Mouse (Mus musculus) layer of hippocampus, postnatal 10 days (tissue): ENCODE results near the gene Noa1. TPM values are rescaled to one million over a fixed set of nuclear protein-coding genes. Genes with fewer than 3 reads are reported as not detected.

Experiments used
- DNase-seq, 2 experiments: peaks; one replicate each; pipeline ENCODE4 v3.0.0; 2021; ENCODE audit warnings: low spot score in 2 of 2
- long read RNA-seq: library from polyadenylated mRNA; stranded (forward); transcript quantifications from one replicate; pipeline ENCODE4 v2.0.0, GENCODE M21; 2023
- total RNA-seq, 2 experiments: library from RNA; stranded (reverse); gene quantifications; 2 replicates each; pipeline ENCODE4 v1.2.3; 2021

Gene Noa1
- 10 to 100 TPM; 24.3 to 29.0 TPM for total RNA-seq
- long read RNA-seq, transcript Noa1-201 (7 exons, 2,288 nt) = major isoform, 29 of 44 reads
- long read RNA-seq, partial matches to known transcripts = 2 of 44 reads
- long read RNA-seq, other reads (novel, unspliced or antisense) = 13 of 44 reads

DNA sequence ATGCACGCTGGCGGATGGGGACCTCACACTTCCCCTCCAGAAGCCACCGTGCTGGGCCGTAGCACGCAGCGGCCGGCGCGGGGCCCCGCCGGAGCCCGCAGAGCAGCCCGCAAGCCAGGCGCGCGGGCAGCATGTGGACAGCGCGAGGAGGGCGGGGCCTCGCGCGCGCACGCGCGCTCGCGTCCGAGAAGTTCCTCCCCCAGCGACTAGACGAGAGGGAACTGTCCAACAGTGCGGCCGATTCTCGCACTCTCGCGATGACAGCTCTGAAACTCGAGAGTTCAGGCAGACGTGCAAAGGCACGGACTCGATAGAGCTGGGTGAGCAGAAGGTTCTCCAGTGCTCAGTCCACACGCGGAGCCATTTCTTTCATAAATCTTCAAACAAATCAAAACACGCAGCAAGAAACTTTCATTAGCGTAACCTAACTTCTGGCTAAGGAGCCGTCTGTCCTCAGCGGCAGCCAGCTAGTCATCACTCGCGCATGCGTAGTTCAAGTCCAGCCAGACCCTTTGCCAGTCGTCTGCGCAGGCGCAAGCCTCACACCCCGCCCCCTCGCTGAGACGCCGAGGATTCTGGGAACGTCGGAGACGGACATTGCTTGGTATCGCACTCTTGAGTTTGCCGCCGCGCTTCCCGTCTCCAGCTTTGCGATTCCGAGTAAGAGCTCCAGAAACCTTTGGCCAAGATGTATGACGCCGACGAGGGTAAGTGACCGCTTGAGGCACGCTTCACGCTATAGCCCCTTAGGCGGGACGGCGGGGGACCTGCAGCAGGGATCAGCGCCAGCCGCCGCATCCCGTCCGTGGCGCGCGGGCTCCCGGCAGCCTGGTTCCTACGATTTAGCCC, at the start of gene Noa1, which contains the start of gene Polr2b:
Noa1 (minus strand) TSS at position 161 of the 849 bp plus-strand sequence.
Polr2b (plus strand) TSS at position 224 of the 849 bp plus-strand sequence.
- peak; percentile 99 to 100 for DNase-seq

DNA sequence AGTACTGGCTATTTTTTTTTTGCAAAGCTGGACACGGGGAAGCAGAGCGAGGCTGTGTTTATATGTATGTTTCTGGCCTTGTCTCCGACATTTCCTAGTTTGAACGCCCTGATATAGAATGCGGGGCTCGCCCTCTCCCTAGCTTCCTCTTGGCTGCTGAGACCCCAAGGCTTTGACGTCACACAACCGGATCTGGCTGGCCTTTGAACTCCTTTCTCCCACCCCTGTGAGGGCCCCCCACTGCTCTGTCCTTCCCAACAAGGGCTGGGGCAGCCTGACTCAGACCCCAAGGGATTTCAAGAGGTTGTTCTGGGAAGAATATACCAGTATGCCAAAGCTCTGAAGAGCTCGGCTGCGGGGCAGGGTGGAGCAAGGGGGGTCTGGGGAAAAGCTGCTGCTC, 48.5 kb upstream of the Noa1 start:
- no peak for DNase-seq

DNA sequence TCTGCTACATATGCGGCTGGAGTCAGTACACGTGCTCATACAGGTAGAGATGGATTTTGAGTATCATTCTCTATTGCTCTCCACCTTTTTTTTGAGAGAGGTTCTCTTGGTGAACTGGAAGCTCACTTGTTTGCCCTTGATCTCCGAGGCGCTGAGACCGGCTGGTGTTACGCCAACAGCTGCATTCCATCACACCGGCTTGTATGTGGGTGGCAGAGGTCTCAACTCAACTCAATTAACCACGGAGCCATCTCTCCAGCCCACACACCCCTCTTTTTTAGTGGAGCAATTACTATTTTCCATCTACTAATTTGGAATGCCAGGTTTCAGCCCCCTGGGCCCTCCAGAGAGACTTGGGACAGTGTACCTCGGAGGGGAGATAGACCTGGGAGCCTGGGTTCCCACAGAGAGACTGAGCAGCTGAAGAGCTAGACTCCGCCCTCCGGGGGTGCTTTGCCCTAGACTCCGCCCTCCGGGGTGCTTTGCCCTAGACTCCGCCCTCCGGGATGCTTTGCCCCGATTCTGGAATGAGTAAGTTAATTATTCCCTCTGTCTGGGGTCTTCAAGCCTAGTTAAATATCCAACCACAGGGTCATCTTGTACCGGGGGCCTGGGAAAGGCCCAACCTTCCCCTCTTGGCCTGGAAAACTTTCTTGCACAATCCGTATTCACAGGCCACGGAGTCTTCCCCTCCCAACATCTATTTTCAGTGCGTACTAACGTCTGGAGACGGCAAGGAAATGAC, 47.7 kb upstream of the Noa1 start:
- peak in 1 of 2 experiments; percentile 37 for DNase-seq

DNA sequence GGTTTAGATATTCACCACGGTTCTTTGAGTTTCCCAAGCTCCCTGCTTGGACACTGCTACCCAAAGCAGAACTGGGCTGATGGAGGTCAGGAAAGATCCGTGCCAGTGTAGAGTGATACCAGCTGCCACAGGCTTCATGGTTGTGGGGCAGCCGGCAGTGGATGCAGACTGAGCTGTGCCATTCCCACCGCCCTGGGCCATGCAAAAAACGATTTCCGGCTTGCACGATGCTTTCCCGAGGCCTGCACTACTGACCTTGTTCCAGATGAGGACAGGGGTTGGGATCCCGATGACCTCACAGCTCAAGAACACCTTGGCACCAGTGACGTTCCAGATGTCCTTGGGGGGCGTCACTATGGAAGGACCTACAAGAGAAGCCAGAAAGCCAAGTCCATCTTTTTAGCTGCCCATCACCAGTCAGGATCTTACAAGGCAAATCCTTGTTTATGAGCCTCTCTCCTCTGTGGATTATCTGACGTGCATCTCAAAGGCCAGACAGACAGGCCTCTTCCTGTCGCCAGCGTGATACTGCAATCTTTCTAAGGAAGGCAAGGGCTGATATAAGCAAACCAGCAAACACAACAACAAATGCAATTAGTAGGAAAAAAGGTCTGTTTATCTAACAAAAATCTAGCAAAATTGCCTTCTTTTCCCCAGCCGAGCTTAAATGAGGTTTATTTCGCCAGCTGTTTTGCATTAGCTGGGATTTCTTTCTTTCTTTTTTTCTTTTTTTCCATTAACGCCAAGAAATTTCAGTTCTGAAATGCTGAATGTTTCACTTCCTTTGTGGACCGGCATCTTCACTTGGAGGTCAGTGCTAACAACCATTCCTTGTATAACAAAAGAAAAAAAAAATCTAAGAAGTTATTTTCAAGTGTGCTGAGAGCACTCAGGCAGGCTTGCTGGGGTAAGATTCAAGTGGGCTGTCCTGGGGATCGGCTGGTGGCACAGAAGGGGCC, 45.7 kb upstream of the Noa1 start:
- DNase-seq = no peak

DNA sequence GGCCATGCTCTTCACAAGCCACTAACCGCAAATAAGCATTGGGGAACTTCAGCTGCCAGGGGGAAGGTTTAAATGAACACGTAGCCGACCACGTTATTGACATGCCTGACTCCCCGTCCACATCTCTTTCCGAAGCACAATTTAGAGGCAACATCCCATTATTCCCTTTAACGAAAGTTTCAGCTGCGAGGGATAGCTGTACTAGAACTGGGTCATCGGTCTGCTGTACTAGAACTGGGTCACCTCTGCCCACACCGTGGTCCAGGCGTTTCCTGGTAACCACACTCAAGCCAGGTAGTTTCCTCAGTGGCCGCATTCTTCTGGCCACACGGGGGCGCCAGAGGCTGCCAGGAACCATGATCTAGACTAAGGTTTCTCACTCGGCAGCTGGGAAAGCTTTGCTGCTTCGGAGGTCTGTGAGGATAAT, 44.5 kb upstream of the Noa1 start:
- DNase-seq = peak; percentile 87 to 91

DNA sequence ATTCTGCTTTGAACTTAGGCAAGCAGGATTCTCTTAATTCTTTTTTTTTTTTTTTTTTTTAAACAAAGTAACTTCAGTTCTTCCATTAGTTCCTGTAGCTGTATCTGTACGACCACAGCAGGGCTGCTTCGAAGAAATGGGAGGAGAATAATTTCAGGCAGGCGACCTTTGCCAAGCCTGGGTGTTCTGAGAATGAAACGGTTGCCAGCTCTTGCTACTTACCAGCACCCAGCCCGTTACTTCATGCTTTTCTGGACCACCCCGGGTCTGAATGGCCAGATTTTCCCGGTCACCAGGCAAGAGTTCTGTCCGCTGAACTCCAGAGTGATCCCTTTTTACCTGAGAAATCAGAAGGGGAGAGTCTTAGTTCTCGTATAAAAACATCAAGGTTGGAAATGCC, 41.8 kb upstream of the Noa1 start:
- DNase-seq = no peak

DNA sequence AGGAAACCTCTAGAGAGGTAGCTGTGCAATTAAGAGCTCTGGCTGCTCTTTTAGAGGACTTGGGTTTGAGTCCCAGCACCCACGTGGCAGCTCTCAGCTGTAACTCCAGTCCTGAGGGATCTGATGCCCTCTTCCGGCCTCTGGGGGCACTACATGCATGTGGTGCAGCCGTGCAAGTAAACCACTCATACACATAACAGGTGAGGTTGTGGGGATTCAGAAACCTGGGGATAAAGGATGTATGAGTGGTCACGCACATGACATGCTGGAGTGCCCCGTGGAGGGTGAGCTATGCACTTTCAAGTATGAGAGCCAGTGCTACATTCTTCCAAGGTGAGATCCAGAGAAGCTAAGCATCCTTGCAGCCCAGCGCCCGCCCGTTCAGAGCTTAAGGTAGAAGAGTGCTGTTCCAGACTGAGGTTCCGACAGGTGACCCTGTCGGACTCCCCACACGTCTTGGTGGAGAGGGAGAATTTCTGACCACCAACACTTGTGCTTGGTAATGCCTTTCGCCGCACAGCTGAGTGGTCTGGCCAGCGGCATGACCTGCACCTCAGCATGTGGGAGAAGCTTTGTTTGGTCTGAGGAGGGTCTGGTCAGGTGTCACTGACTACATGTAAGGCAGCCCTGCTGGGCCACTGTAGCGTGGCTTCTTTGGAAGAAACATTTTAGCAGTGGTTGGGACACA, 40.2 kb upstream of the Noa1 start:
- no peak for DNase-seq

DNA sequence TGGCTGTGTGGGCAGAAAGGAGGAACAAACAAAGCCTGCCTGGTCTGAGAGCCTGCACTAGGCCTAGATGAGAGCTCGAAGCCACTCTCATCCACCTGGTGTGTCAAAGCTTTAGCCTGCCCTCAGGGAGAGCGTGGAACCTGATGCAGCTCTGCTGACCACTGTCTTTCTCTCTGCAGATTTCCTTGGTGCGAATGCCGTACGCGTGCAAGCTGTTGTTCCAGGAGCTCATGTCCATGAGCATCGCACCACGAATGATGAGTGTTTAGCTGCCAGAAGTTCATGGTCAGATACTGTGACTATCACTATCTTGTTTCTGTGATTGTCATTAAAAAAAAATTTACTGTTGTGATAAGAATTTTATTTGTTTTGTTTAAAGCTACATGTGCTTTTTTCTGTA, 39.0 kb upstream of the Noa1 start:
- DNase-seq = no peak

DNA sequence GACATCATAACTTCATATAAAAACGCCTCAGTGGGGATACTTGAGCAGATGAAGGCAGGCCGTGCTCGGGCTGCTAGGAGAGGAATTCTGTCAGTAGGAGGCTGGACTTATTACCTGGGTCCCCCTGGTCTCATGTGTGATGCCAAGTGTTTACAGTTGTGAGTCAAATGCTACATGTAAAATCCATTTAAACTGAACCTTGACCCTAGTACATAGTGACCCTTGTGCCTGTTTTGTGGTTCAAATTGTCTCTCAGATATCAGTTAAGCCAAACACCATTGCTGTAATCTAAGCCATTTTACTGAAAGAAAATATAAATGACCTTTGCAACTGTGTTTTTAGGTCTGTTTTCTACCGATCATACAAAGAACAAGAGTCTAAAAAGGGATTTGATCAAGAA, 30.1 kb upstream of the Noa1 start:
- no peak for DNase-seq

DNA sequence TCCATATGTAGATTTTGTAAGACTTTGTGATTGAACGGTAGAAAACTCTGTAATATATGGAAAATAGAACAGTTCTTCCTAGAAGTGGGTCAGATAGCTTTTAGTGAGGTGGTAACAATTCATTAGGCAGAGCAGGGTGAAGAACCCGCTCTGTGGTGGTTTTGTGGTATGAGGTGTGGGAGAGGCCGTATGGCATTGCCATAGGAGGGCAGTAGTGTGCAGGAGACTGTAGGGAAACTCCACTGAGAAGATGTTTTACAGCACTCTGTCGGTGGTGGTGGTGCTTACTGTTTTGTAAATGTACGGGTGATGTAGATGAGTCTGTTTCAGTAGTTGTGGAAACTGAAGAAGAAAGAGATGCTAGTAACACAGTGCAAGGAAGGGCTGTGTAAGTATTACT, 20.3 kb upstream of the Noa1 start:
- DNase-seq = no peak

DNA sequence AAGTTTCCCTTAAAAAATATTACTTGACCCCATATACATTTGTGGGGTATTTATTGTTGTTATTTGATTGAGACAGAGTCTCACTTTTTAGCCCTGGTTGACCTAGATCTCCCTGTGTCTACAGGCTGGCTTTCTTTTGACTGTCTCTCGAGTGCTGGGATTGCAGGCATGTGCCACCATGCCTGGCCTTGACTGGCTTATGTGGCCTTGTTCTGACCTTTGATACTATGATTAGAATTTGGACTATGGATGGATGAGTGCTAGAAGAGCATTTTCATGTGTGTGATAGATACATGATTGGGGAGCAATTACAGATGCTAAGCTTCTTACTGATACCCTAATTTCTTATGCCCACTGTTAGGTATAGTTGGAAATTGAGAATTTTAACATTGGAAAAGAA, 15.1 kb upstream of the Noa1 start:
- DNase-seq = no peak

DNA sequence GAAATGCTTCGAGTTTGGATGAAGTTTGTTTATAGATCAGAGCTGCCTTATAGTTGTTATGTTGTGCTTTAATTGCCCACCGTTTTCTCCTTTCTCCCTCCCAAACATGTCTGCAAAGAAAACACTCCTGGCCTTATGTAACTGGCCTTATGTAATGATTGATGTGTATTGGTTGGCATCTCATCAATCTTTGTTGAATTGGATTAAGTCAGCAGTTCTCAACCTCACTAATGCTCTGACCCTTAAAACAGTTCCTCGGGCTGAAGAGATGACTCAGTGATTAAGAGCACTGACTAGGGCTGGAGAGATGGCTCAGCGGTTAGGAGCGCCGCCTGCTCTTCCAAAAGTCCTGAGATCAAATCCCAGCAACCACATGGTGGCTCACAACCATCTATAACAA, 5.1 kb upstream of the Noa1 start:
- DNase-seq = no peak

DNA sequence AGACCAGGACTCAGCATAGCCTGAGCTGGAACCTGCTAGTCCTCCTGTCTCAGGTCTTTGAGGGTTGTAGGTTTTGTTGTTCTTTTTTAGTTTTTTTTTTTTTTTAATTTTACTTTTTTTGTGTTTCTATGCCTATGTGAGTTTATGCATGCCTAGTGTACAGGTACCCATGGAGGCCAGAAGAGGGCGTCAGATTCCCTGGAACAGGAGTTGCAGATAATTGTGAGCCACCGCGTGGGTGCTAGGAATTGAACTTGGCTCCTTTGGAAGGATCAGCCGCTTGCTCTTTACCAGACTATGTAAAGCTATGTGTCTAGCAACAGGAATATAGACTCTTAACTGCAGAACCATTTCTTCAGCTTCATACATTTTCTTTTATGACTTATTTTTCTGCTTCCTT, 4.3 kb upstream of the Noa1 start:
- DNase-seq = no peak

DNA sequence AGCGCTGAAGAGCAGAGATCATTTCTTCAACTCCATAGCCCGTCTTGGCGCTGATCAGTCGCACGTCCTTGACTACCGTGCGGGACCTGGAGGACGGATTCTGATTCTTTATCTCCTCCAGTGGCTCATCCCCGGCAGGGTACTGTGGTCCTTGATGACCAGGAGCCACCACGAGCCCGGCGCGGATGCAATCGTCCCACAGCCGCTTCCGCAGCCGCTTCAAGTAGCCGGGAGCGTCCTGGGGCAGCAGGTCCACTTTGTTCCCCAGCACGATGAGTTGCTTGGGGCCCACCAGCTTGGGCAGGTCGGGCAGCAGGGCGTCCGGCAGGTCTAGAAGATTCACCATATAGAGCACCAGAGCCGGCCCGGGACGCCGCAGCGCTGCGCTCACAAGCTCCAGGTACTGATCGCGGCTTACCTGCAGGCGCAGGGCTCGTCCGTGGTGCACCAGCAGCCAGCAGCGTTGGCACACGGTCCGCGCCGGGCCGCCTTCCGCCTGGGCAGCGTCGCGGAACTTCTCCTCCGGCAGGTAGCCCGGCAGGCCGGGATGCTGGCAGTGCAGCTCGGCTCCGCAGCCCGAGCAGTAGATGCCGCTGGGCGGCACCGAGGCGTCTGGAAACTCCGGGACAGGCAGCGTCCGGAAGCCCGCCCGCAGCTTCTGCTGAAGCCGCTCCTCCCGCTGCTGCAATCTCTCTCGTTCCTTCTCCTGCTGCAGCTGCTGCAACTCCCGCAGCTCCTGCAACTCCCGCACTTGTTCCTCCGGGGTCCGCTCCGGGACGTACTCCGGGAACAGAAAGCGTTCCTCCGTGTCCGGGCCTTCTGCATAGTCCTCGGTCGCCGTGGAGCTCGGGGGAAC, 605 bp downstream of the Noa1 start:
- DNase-seq = peak in 1 of 2 experiments; percentile 11

DNA sequence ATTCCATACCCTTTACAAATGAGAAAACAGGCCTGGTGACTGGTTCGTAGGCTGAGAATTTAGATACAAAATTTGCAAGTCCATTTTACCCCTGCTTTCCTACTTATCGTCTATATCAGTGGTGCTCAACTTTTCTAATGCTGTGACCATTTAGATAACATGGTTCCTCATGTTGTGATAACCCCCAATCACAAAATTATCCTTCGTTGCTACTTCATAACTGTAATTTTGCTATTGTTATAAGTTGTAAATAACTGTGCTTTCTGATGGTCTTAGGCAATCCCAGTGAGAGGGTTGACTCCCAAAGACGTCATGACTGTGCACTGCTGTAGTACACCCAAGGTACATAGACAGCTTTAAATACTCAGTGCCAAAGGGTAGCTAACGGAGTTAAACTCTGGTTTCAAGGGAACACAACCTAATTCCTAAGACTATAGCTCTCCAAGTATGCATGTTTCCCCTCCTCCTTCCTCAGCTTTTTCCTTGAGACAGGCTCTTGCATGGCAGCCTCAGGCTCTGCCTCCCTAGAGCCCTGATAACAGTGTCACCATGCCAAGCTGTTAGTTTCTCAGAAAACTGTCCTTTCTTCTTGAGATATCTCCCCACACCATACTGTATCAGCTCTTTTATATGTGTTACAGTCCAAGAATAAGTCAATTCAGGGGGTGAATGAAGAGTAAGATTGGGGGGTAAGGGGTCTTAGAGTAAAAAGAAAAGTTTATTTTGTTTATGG, 1.9 kb downstream of the Noa1 start:
- no peak for DNase-seq

DNA sequence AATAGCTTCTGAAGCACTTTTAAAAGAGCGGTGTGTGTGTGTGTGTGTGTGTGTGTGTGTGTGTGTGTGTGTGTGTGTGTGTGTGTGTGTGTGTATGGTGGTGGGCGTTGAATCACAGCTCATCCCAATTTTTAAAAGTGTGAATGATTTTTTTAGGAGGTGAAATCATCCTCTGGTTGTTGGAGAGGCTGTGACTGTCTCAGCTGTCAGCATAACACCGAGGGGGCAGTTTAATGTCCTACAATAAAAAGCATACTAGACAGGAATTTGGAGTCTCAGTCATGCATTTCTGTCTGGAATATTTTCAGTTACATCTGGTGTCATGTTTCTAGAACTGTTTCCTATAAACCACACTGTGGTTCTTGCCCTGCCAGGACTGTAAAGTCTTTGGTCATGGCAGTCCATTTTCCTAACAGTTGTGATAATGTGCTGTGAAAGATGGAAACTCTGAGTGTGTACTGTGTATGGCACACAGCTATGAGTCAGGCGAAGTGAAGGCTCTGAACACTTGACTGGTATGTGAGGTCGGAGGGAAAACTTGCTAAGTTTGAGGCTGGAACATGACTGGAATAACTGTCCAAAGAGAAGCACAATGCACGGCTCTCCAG, 8.5 kb downstream of the Noa1 start:
- DNase-seq = no peak

DNA sequence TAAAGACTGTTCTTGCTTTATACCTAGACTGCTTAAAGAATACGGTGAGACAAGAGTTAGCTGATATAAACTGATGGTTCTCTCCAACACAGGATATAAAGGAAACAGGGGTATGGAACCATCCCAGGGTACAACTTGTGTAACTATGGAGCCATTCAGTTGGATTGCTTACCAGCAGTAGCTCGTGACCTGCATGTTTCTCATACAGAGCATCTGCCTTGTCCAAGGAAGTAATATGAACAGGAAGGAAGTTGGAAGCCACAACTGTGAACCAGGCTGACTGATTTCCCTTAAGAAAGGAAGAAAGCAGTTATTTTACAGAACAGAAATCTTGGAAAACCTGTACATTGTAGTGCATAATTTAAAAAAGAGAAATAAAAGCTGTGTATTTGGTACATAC, 10.4 kb downstream of the Noa1 start:
- no peak for DNase-seq

DNA sequence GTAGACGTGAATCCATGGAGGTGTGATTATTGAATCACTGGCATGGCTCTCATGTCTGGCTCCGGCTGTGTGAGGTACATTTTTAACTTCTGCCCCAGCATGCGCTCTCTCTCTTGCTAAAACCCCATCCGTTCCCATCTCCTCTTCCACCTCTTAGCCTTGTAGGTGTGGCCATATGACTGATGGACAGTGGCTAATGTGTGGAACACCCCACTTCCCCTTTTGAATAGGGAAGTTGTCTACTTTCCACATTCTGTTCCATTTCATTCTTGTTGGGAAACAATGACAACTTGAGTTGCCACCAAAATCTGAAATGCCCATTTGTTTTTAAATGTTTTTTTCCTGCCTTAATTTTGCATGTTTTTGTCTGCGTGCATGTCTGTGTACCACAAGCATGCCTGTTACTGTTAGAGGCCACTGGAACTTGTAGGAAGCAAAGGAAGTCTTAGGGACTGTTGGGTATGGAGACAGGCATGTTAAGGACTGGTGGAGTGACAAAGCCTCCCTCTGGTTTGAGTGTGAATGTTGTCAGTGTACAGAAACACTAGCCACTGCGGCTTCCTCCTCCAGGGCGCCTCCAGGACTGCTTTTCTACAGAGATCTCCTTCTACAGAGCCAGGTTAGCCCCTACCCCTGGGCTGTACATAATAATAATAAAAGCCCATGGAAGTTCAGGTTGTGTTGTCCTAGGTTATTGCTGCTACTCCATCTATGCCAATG, 16.9 kb downstream of the Noa1 start:
- no peak for DNase-seq
